Mouse (Mus musculus) neutrophil, adult 83 days (primary cell): ENCODE data around the gene Irak3. TPM values are rescaled to one million over a fixed set of nuclear protein-coding genes. Genes with fewer than 3 reads are reported as not detected.

Source experiments
- total RNA-seq, 2 experiments: library from RNA; stranded (reverse); gene quantifications; one replicate each; pipeline ENCODE4 v1.2.4; 2023

The Irak3 gene
- 10 to 100 TPM; 62.6 to 69.8 TPM for total RNA-seq

GRCm38 (mm10) chr10:120201961-120202402 lies at the start of gene Irak3:
Gene Irak3 (minus strand): TSS chr10:120202130.

GRCm38 (mm10) chr10:120226871-120227661 lies 25.1 kb upstream of the Irak3 start, which contains the start of gene Llph:
Gene Llph (plus strand): TSS chr10:120227070.

GRCm38 (mm10) chr10:120201131-120201921 lies 604 bp downstream of the Irak3 start, which contains the start of gene Tmbim4:
Gene Tmbim4 (plus strand): TSS chr10:120201590.

GRCm38 (mm10) chr10:120112507-120113396 lies 89.2 kb downstream of the Irak3 start, which contains the start of gene Helb:
Gene Helb (minus strand): TSS chr10:120112987.

Other genes starting within 250 kb of the Irak3 start
- gene Helb, start 89.1 kb downstream of the Irak3 start, total RNA-seq = 10 to 100 TPM; 23.5 to 24.7 TPM
- gene Tmbim4, start 540 bp downstream of the Irak3 start, total RNA-seq = 10 to 100 TPM; 90.3 to 91.7 TPM
- gene Llph, start 24.9 kb upstream of the Irak3 start, total RNA-seq = 10 to 100 TPM; 12.5 to 15.1 TPM